Mouse (Mus musculus) small intestine, adult 10 weeks (tissue): ENCODE measurements around the gene Id4. TPM values are rescaled to one million over a fixed set of nuclear protein-coding genes. Genes with fewer than 3 reads are reported as not detected.

Source experiments
- polyA plus RNA-seq: library from polyadenylated mRNA; stranded (reverse); fragments of 350-450 nt; fragmentation: Illumina TruSeq; extraction: RNeasy Lipid Tissue Mini Kit (QIAGEN cat#74804); gene quantifications from one replicate; pipeline ENCODE4 v1.2.3, GENCODE M21; 2014; ENCODE audit warnings: low replicate concordance

The Id4 gene
- 22.6 TPM for polyA plus RNA-seq

DNA sequence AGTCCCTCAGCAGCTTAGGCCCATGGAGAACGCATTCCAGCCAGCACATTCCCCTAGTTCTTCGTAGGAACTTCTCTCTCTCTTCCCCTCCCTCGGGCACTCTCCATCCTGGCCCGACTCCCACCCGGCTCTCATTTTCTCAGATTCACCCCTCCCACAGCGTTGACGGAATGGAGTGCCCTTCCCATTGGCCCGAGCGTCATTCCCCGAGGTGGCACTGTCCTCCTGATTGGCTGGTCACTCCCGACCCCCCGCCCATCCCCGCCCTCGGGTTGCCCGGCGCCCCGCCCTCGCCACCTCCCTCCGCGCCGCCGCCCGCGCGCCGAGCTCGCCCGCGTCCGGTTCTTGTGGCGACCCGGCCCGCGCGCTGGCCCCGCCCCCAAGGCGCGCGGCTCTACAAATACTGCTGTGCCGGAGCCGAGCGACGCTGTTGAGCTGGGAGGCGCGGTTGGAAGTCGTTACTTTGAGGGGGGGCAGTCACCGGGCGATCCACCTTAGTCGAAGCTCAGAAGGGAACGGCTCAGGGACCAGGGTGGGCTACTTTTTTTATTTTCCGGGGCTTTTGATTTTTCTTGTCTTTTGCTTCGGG lies at the start of gene Id4:
TSS of gene Id4 (plus strand) at position 539 of the 589 bp plus-strand sequence.

